In the genomic region with DNA sequence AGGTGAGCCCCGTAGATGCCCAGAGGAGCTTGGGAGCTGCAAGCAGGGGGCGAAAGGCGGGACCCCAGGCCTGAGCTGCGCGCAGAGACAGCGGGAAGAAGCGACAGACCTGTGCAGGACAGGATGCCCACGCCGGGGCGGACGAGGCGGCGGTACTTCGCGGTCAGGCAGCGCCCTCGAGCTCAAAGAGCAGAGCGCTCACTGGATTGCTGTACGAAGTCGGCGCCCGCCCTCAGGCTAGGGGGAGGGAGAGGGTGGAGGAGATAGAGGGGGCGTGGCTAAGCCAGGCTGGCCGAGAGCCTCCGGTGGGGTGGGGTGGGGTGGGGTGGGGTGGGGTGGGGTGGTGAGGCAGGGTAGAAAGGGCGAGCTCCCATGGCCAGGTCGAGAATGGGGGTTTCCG, we compare ENCODE assay signal across 8 mouse cellular contexts. TPM values are rescaled to one million over a fixed set of nuclear protein-coding genes. Genes with fewer than 3 reads are reported as not detected.
A peak's percentile ranks its signal among the peaks of the same experiment; 100 is the strongest.
DNase-seq lines count a peak whose midpoint lies in the region; ATAC-seq and TF ChIP-seq lines count a peak whose summit lies in the region.

A gene (minus strand): TSS at position 276 of the 400 bp plus-strand sequence.

- no peak for TF ChIP-seq CTCF in E14TG2a.4 (conservative IDR thresholded peaks at IDR 0.05; ENCODE audit: low read length)

- no peaks in the 10 kb centered on the region for H3K36me3 ChIP-seq in E14TG2a.4 (ENCODE audit: insufficient read depth, low read length)
- no peaks in the 10 kb centered on the region for H3K36me3 ChIP-seq in forebrain, embryonic 12.5 days (replicated peaks)
- no peaks in the 10 kb centered on the region for H3K36me3 ChIP-seq in limb, embryonic 15.5 days
- H3K36me3 ChIP-seq in stomach, embryonic 14.5 days (ENCODE audit: control insufficient read depth, insufficient read depth, low read length) = no peaks in the 10 kb centered on the region

- intact Hi-C loops in gastrocnemius, postnatal 14 days (cut with DNase I; ENCODE audit: low total_unique reads) = no loop called here

- peaks cover 55% of the 10 kb centered on the region for H3K27me3 ChIP-seq in E14TG2a.4 (ENCODE audit: insufficient read depth, low read length)
- H3K27me3 ChIP-seq in forebrain, embryonic 12.5 days = peaks cover 71% of the 10 kb centered on the region
- H3K27me3 ChIP-seq in limb, embryonic 15.5 days = peaks cover 61% of the 10 kb centered on the region
- H3K27me3 ChIP-seq in stomach, embryonic 14.5 days (ENCODE audit: control insufficient read depth, insufficient read depth, low read length) = peaks cover 16% of the 10 kb centered on the region

- WGBS in forebrain, embryonic 12.5 days = 2% methylated on average over 21 of the region's 28 CpGs
- 2% methylated on average over 21 of the region's 28 CpGs for WGBS in limb, embryonic 15.5 days
- 1% methylated on average over 16 of the region's 28 CpGs for WGBS in stomach, embryonic 14.5 days

- peak; percentile 68 for DNase-seq in ES-CJ7 (ENCODE audit: low read depth, low spot score)
- no peak for DNase-seq in gastrocnemius, postnatal 14 days
- DNase-seq in gastrocnemius, adult 8-10 months (ENCODE audit: low spot score in 2 of 2) = no peak
- DNase-seq in urinary bladder, postnatal 10 days (ENCODE audit: low spot score) = no peak

- peak within 1 kb of the TSS; percentile 75 for H3K4me3 ChIP-seq in E14TG2a.4 (replicated peaks; ENCODE audit: low read length)
- H3K4me3 ChIP-seq in forebrain, embryonic 12.5 days (replicated peaks) = peak within 1 kb of the TSS; percentile 35
- peak within 1 kb of the TSS; percentile 31 for H3K4me3 ChIP-seq in limb, embryonic 15.5 days
- peak within 1 kb of the TSS; percentile 21 for H3K4me3 ChIP-seq in stomach, embryonic 14.5 days (ENCODE audit: low read depth, low read length)

- peak within 1 kb of the TSS; percentile 54 for H3K4me2 ChIP-seq in forebrain, embryonic 12.5 days
- H3K4me2 ChIP-seq in limb, embryonic 15.5 days = peak within 1 kb of the TSS; percentile 49
- H3K4me2 ChIP-seq in stomach, embryonic 14.5 days (replicated peaks; ENCODE audit: low read depth, low read length) = peak within 1 kb of the TSS; percentile 39

- H3K27ac ChIP-seq in forebrain, embryonic 12.5 days = no peak within 1 kb of the TSS
- H3K27ac ChIP-seq in limb, embryonic 15.5 days = no peak within 1 kb of the TSS
- H3K27ac ChIP-seq in stomach, embryonic 14.5 days (ENCODE audit: low read length) = no peak within 1 kb of the TSS

- peak within 1 kb of the TSS; percentile 42; the same call in 1 of the 2 replicates for H3K9ac ChIP-seq in forebrain, embryonic 12.5 days
- H3K9ac ChIP-seq in limb, embryonic 15.5 days = 0 out of 2 replicates have a peak within 1 kb of the TSS, but pooled peaks have one; percentile 3
- no peak within 1 kb of the TSS for H3K9ac ChIP-seq in stomach, embryonic 14.5 days (replicated peaks; ENCODE audit: low read depth, low read length)

- H3K4me1 ChIP-seq in E14TG2a.4 (replicated peaks; ENCODE audit: low read depth, low read length) = peaks cover 18% of the 10 kb centered on the region
- peaks cover 12% of the 10 kb centered on the region for H3K4me1 ChIP-seq in forebrain, embryonic 12.5 days
- H3K4me1 ChIP-seq in limb, embryonic 15.5 days = peaks cover 9% of the 10 kb centered on the region
- H3K4me1 ChIP-seq in stomach, embryonic 14.5 days (ENCODE audit: control insufficient read depth, insufficient read depth, low read length) = peaks cover 8% of the 10 kb centered on the region; the same call in 1 of the 2 replicates

- no peak for ATAC-seq in forebrain, embryonic 12.5 days (ENCODE audit: low FRiP score)
- ATAC-seq in limb, embryonic 15.5 days (ENCODE audit: insufficient number of reproducible peaks, low FRiP score, low TSS enrichment, low read depth) = no peak
- peak; percentile 61; the same call in 1 of the 2 replicates for ATAC-seq in stomach, embryonic 14.5 days (ENCODE audit: insufficient number of reproducible peaks, insufficient read depth, low FRiP score, low read depth)

- H3K9me3 ChIP-seq in E14TG2a.4 (ENCODE audit: low read length) = no peaks in the 10 kb centered on the region
- H3K9me3 ChIP-seq in forebrain, embryonic 12.5 days = no peaks in the 10 kb centered on the region
- no peaks in the 10 kb centered on the region for H3K9me3 ChIP-seq in limb, embryonic 15.5 days
- no peaks in the 10 kb centered on the region for H3K9me3 ChIP-seq in stomach, embryonic 14.5 days (ENCODE audit: control insufficient read depth, low read depth, low read length)

RNA-seq across cellular contexts. Expression of the gene that starts here (rescaled TPM):
- 0.10 TPM in 1 of 2 replicates, not detected in the other for polyA plus RNA-seq in forebrain, embryonic 12.5 days (2016; fragmentation: Nextera tagmentation; extraction: Ambion mirVana)
- polyA plus RNA-seq in limb, embryonic 15.5 days (2015; fragmentation: Nextera tagmentation; extraction: Ambion mirVana) = 0.08 TPM in 1 of 2 replicates, not detected in the other
- polyA plus RNA-seq in stomach, embryonic 14.5 days (2014; fragmentation: Nextera tagmentation; extraction: Ambion mirVana) = 0.25 TPM in 1 of 2 replicates, not detected in the other
- not detected for total RNA-seq in gastrocnemius, postnatal 14 days (2021)
- total RNA-seq in gastrocnemius, adult 8-10 months (2022) = not detected

Comparison
In these comparisons a context has a peak if more than half of its experiments do, and no peak if none do; other contexts are left out.
1. Peak in ATAC-seq, H3K4me3 ChIP-seq and H3K4me2 ChIP-seq in stomach, embryonic 14.5 days; RNA of the gene not detected or under 1 TPM.
2. H3K4me3 ChIP-seq: peak in every context shown above with its lines; median percentile 75 in E14TG2a.4; 35 in forebrain, embryonic 12.5 days; 31 in limb, embryonic 15.5 days; 21 in stomach, embryonic 14.5 days.